Mouse (Mus musculus): ENCODE data around the gene Wnt2b. TPM values are rescaled to one million over a fixed set of nuclear protein-coding genes. Genes with fewer than 3 reads are reported as not detected.

The Wnt2b gene
- polyA plus RNA-seq, 1 experiment from 2014 or later: not detected

GRCm38 (mm10) chr3:104952891-104953670, 8.6 kb downstream of the Wnt2b start:
- H3K79me2 ChIP-seq (ENCODE audit: inconsistent target): no peaks in the 10 kb centered on the region
- WGBS (ENCODE audit: missing documents): 94% methylated on average over 17 of the region's 23 CpGs
- no peak overlapping the region for H3K27ac ChIP-seq
- no peak overlapping the region for H3K4me3 ChIP-seq (ENCODE audit: inconsistent target)
- no peaks in the 10 kb centered on the region; the same call in 1 of the 2 replicates for H3K36me3 ChIP-seq (ENCODE audit: inconsistent target)

GRCm38 (mm10) chr3:104950926-104951325, 10.8 kb downstream of the Wnt2b start:
- peaks cover 9% of the 10 kb centered on the region; the same call in 1 of the 2 replicates for H3K36me3 ChIP-seq (ENCODE audit: inconsistent target)
- no peak overlapping the region for H3K4me3 ChIP-seq (ENCODE audit: inconsistent target)
- 97% methylated on average over 11 of the region's 12 CpGs for WGBS (ENCODE audit: missing documents)
- H3K79me2 ChIP-seq (ENCODE audit: inconsistent target): no peaks in the 10 kb centered on the region
- H3K27ac ChIP-seq: no peak overlapping the region

- Histone ChIP-seq H3K27ac (no peak overlapping the region), H3K79me2 (ENCODE audit: inconsistent target) (no peaks in the 10 kb centered on the region), H3K4me3 (ENCODE audit: inconsistent target) (no peak overlapping the region), H3K36me3 (ENCODE audit: inconsistent target) (peaks cover 13% of the 10 kb centered on the region; the same call in 1 of the 2 replicates)
- WGBS (ENCODE audit: missing documents): 97% methylated on average over 9 of the region's 9 CpGs
Observed at GRCm38 (mm10) chr3:104944894-104945293, 16.8 kb downstream of the Wnt2b start.

- H3K79me2 ChIP-seq (ENCODE audit: inconsistent target): no peaks in the 10 kb centered on the region
- H3K36me3 ChIP-seq (ENCODE audit: inconsistent target): peaks cover 13% of the 10 kb centered on the region; the same call in 1 of the 2 replicates
- no peak overlapping the region for H3K4me3 ChIP-seq (ENCODE audit: inconsistent target)
- H3K27ac ChIP-seq: no peak overlapping the region
- WGBS (ENCODE audit: missing documents): 93% methylated on average over 8 of the region's 8 CpGs
Observed at GRCm38 (mm10) chr3:104943333-104943732, 18.4 kb downstream of the Wnt2b start.

GRCm38 (mm10) chr3:104942682-104943081, 19.0 kb downstream of the Wnt2b start:
- Histone ChIP-seq H3K36me3 (ENCODE audit: inconsistent target) (peaks cover 13% of the 10 kb centered on the region; the same call in 1 of the 2 replicates), H3K4me3 (ENCODE audit: inconsistent target) (no peak overlapping the region), H3K79me2 (ENCODE audit: inconsistent target) (no peaks in the 10 kb centered on the region), H3K27ac (no peak overlapping the region)
- 98% methylated on average over 5 of the region's 5 CpGs for WGBS (ENCODE audit: missing documents)

GRCm38 (mm10) chr3:104940691-104941090, 21.0 kb downstream of the Wnt2b start:
- no peak overlapping the region for H3K4me3 ChIP-seq (ENCODE audit: inconsistent target)
- H3K36me3 ChIP-seq (ENCODE audit: inconsistent target): 0 out of 2 replicates have a peak, but pooled peaks cover 1% of the 10 kb centered on the region
- no peaks in the 10 kb centered on the region for H3K79me2 ChIP-seq (ENCODE audit: inconsistent target)
- WGBS (ENCODE audit: missing documents): 97% methylated on average over 6 of the region's 6 CpGs
- no peak overlapping the region for H3K27ac ChIP-seq

- 92% methylated on average over 4 of the region's 4 CpGs for WGBS (ENCODE audit: missing documents)
- Histone ChIP-seq H3K36me3 (ENCODE audit: inconsistent target) (no peaks in the 10 kb centered on the region), H3K79me2 (ENCODE audit: inconsistent target) (no peaks in the 10 kb centered on the region), H3K27ac (no peak overlapping the region), H3K4me3 (ENCODE audit: inconsistent target) (no peak overlapping the region)
Observed at GRCm38 (mm10) chr3:104938327-104938726, 23.4 kb downstream of the Wnt2b start.

GRCm38 (mm10) chr3:104937728-104938305, 23.9 kb downstream of the Wnt2b start:
- 58% methylated on average over 2 of the region's 2 CpGs for WGBS (ENCODE audit: missing documents)
- H3K36me3 ChIP-seq (ENCODE audit: inconsistent target): no peaks in the 10 kb centered on the region
- no peak overlapping the region for H3K27ac ChIP-seq

GRCm38 (mm10) chr3:104929385-104929784, 32.3 kb downstream of the Wnt2b start:
- no peak overlapping the region for H3K4me3 ChIP-seq (ENCODE audit: inconsistent target)
- H3K79me2 ChIP-seq (ENCODE audit: inconsistent target): no peaks in the 10 kb centered on the region
- H3K36me3 ChIP-seq (ENCODE audit: inconsistent target): peaks cover 36% of the 10 kb centered on the region
- H3K27ac ChIP-seq: no peak overlapping the region
- WGBS (ENCODE audit: missing documents): 88% methylated on average over 6 of the region's 6 CpGs

More at GRCm38 (mm10) chr3:104937728-104938305, 23.9 kb downstream of the Wnt2b start:
- Histone ChIP-seq H3K4me3 (ENCODE audit: inconsistent target) (no peak overlapping the region), H3K79me2 (ENCODE audit: inconsistent target) (no peaks in the 10 kb centered on the region)

- no peak overlapping the region for H3K4me3 ChIP-seq (ENCODE audit: inconsistent target)
- 81% methylated on average over 3 of the region's 3 CpGs for WGBS (ENCODE audit: missing documents)
- no peaks in the 10 kb centered on the region for H3K79me2 ChIP-seq (ENCODE audit: inconsistent target)
- no peak overlapping the region for H3K27ac ChIP-seq
- peaks cover 4% of the 10 kb centered on the region; the same call in 1 of the 2 replicates for H3K36me3 ChIP-seq (ENCODE audit: inconsistent target)
Observed at GRCm38 (mm10) chr3:104914986-104915385, 46.7 kb downstream of the Wnt2b start.

GRCm38 (mm10) chr3:104909195-104909594, 52.5 kb downstream of the Wnt2b start:
- Histone ChIP-seq H3K36me3 (ENCODE audit: inconsistent target) (0 out of 2 replicates have a peak, but pooled peaks cover 13% of the 10 kb centered on the region), H3K27ac (no peak overlapping the region), H3K4me3 (ENCODE audit: inconsistent target) (no peak overlapping the region), H3K79me2 (ENCODE audit: inconsistent target) (no peaks in the 10 kb centered on the region)
- WGBS (ENCODE audit: missing documents): 98% methylated on average over 6 of the region's 6 CpGs

- Histone ChIP-seq H3K36me3 (ENCODE audit: inconsistent target) (peaks cover 13% of the 10 kb centered on the region; the same call in 1 of the 2 replicates), H3K27ac (no peak overlapping the region), H3K4me3 (ENCODE audit: inconsistent target) (no peak overlapping the region), H3K79me2 (ENCODE audit: inconsistent target) (no peaks in the 10 kb centered on the region)
- WGBS (ENCODE audit: missing documents): 100% methylated on average over 3 of the region's 3 CpGs
Observed at GRCm38 (mm10) chr3:104906007-104906406, 55.7 kb downstream of the Wnt2b start.

- no peak overlapping the region for H3K4me3 ChIP-seq (ENCODE audit: inconsistent target)
- peaks cover 13% of the 10 kb centered on the region; the same call in 1 of the 2 replicates for H3K36me3 ChIP-seq (ENCODE audit: inconsistent target)
- H3K79me2 ChIP-seq (ENCODE audit: inconsistent target): no peaks in the 10 kb centered on the region
- 94% methylated on average over 4 of the region's 4 CpGs for WGBS (ENCODE audit: missing documents)
- no peak overlapping the region for H3K27ac ChIP-seq
Observed at GRCm38 (mm10) chr3:104905389-104905788, 56.3 kb downstream of the Wnt2b start.

- no peak overlapping the region for H3K4me3 ChIP-seq (ENCODE audit: inconsistent target)
- peaks cover 28% of the 10 kb centered on the region; the same call in 1 of the 2 replicates for H3K36me3 ChIP-seq (ENCODE audit: inconsistent target)
- 100% methylated on average over 4 of the region's 4 CpGs for WGBS (ENCODE audit: missing documents)
Observed at GRCm38 (mm10) chr3:104901154-104901553, 60.6 kb downstream of the Wnt2b start.

GRCm38 (mm10) chr3:104896141-104896540, 65.6 kb downstream of the Wnt2b start:
- Histone ChIP-seq H3K27ac (no peak overlapping the region), H3K79me2 (ENCODE audit: inconsistent target) (no peaks in the 10 kb centered on the region), H3K4me3 (ENCODE audit: inconsistent target) (no peak overlapping the region), H3K36me3 (ENCODE audit: inconsistent target) (peaks cover 53% of the 10 kb centered on the region)
- WGBS (ENCODE audit: missing documents): 96% methylated on average over 3 of the region's 3 CpGs

More at GRCm38 (mm10) chr3:104901154-104901553, 60.6 kb downstream of the Wnt2b start:
- no peak overlapping the region for H3K27ac ChIP-seq
- no peaks in the 10 kb centered on the region for H3K79me2 ChIP-seq (ENCODE audit: inconsistent target)
